Mouse (Mus musculus) lung, postnatal 0 days (tissue): ENCODE results near the gene Tcl1b4. TPM values are rescaled to one million over a fixed set of nuclear protein-coding genes. Genes with fewer than 3 reads are reported as not detected.

Source experiments
- ATAC-seq: fragments of 200-750 bp; cut with Nextera tagmentation; 2 replicates; pipeline ENCODE4 v1.8.0; 2017; ENCODE audit warnings: moderate library complexity
- DNase-seq: peaks from one replicate; pipeline ENCODE4 v3.0.0-alpha.2; 2016; ENCODE audit warnings: low spot score
- H3K27ac ChIP-seq: fragments of 300-500 bp; sonication (generic); 2 replicates; pipeline ENCODE4 v1.5.1; 2014; ENCODE audit warnings: antibody characterized with exemption, mild to moderate bottlenecking, low read length, mixed read lengths
- H3K27me3 ChIP-seq: fragments of 300-500 bp; sonication (generic); replicated peaks from 2 replicates; pipeline ENCODE4 v1.6.1; 2014; ENCODE audit warnings: low read length, mixed read lengths; ENCODE audit not compliant: insufficient read depth
- H3K36me3 ChIP-seq: fragments of 300-500 bp; sonication (generic); 2 replicates; pipeline ENCODE4 v1.6.1; 2014; ENCODE audit warnings: low read length, mixed read lengths; ENCODE audit not compliant: insufficient read depth
- H3K4me1 ChIP-seq: fragments of 300-500 bp; sonication (generic); 2 replicates; pipeline ENCODE4 v1.6.1; 2014; ENCODE audit warnings: antibody characterized with exemption, low read depth, low read length, mixed read lengths; ENCODE audit not compliant: insufficient read depth
- H3K4me2 ChIP-seq: fragments of 300-500 bp; sonication (generic); replicated peaks from 2 replicates; pipeline ENCODE4 v1.6.1; 2014; ENCODE audit warnings: low read depth, mild to moderate bottlenecking, low read length, moderate library complexity, mixed read lengths
- H3K4me3 ChIP-seq: fragments of 300-500 bp; sonication (generic); 2 replicates; pipeline ENCODE4 v1.5.1; 2014; ENCODE audit warnings: low read depth, low read length
- H3K9ac ChIP-seq: fragments of 300-500 bp; sonication (generic); replicated peaks from 2 replicates; pipeline ENCODE4 v1.6.1; 2014; ENCODE audit warnings: low read depth, mild to moderate bottlenecking
- H3K9me3 ChIP-seq: fragments of 300-500 bp; sonication (generic); 2 replicates; pipeline ENCODE4 v1.6.1; 2016; ENCODE audit warnings: low read length, mixed read lengths
- CTCF ChIP-seq: IDR thresholded peaks from 2 replicates; pipeline ENCODE4 v1.5.1; 2016; ENCODE audit warnings: antibody characterized with exemption, mild to moderate bottlenecking
- EP300 ChIP-seq: IDR thresholded peaks from 2 replicates; pipeline ENCODE4 v1.6.1; 2016; ENCODE audit warnings: antibody characterized with exemption, mild to moderate bottlenecking, control low read depth
- WGBS: fragments of 180-500 bp; shearing (Covaris S2); extraction: QIAGEN DNeasy Blood & Tissue Kit; methylation state at CpG from one replicate; pipeline ENCODE4 v1.1.7; 2014; 5-methylcytosine and 5-hydroxymethylcytosine counted together
- polyA plus RNA-seq: library from polyadenylated mRNA; unstranded; fragments of >200 nt; fragmentation: Nextera tagmentation; extraction: Ambion mirVana; gene quantifications from 2 replicates; pipeline ENCODE4 v1.2.1, GENCODE M21; 2015

The Tcl1b4 gene
- polyA plus RNA-seq, 1 experiment from 2014 or later: not detected

- DNase-seq (no peak), ATAC-seq (no peak)
- no peak overlapping the region for H3K9ac ChIP-seq
- no peaks in the 10 kb centered on the region for H3K36me3 ChIP-seq
- TF ChIP-seq EP300: no peak
- TF ChIP-seq CTCF: no peak
- 66% methylated on average over 7 of the region's 7 CpGs for WGBS
- H3K27me3 ChIP-seq: no peaks in the 10 kb centered on the region
- no peaks in the 10 kb centered on the region for H3K9me3 ChIP-seq
- H3K4me3 ChIP-seq: no peak overlapping the region
- H3K4me2 ChIP-seq: no peak overlapping the region
- no peak overlapping the region for H3K27ac ChIP-seq
- no peaks in the 10 kb centered on the region for H3K4me1 ChIP-seq
Measured at GRCm38 (mm10) chr12:105217101-105217760, 15.5 kb downstream of the Tcl1b4 start.

GRCm38 (mm10) chr12:105222601-105223319, 21.0 kb downstream of the Tcl1b4 start, which contains the start of gene Tcl1:
TSS of gene Tcl1 (minus strand) at chr12:105222793.
- 86% methylated on average over 22 of the region's 22 CpGs for WGBS
- no peak for TF ChIP-seq EP300
- no peak for TF ChIP-seq CTCF
- H3K9me3 ChIP-seq: no peaks in the 10 kb centered on the region
- H3K4me1 ChIP-seq: no peaks in the 10 kb centered on the region
- H3K27me3 ChIP-seq: no peaks in the 10 kb centered on the region
- ATAC-seq (no peak), DNase-seq (no peak)
- no peak within 1 kb of the TSS for H3K9ac ChIP-seq
- no peak within 1 kb of the TSS for H3K4me2 ChIP-seq
- H3K36me3 ChIP-seq: no peaks in the 10 kb centered on the region
- no peak within 1 kb of the TSS for H3K4me3 ChIP-seq
- no peak within 1 kb of the TSS for H3K27ac ChIP-seq

DNA sequence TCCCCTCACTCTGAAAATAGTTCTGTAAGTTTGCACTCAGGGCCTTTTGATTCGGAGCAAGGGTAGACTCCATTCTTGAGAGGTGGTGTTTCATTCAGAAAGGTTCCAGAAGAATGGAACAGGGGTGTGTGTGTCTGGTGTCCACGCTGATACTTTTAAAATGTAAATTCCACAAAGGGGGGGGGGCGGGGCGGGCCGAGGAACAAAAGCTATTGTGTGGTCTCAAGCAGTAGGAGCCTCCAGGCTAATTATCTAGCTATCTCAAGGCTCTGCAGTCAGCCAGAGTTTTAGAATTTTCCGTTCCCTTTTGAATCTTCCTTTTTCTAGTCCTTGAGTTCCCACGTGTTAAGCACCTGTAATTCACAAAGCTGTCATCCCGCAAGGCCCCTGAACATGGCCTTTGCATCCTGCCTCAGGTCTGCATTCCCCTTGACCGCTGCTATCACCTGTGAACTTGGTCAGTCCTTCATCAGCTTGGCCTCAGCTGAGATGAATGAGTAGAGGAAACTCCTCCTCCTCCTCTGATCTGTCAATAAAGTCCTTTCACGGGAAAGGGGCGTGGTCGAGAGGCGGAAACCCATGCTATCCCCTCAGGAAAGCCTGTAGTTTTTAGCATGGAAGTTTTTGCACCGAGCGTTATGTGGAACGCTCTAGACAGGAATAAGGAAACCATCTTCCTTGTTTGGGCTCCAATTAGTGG, 23.0 kb downstream of the Tcl1b4 start:
- TF ChIP-seq EP300 (no peak), CTCF (no peak)
- H3K4me3 ChIP-seq: no peak overlapping the region
- no peak overlapping the region for H3K9ac ChIP-seq
- H3K9me3 ChIP-seq: no peaks in the 10 kb centered on the region
- no peaks in the 10 kb centered on the region for H3K36me3 ChIP-seq
- no peaks in the 10 kb centered on the region for H3K27me3 ChIP-seq
- no peaks in the 10 kb centered on the region for H3K4me1 ChIP-seq
- no peak for ATAC-seq
- no peak overlapping the region for H3K4me2 ChIP-seq
- no peak overlapping the region for H3K27ac ChIP-seq
- DNase-seq: no peak
- 54% methylated on average over 16 of the region's 16 CpGs for WGBS

GRCm38 (mm10) chr12:105234362-105234761, 32.6 kb downstream of the Tcl1b4 start:
- TF ChIP-seq CTCF: no peak
- TF ChIP-seq EP300: no peak
- H3K4me1 ChIP-seq: no peaks in the 10 kb centered on the region
- H3K27ac ChIP-seq: no peak overlapping the region
- H3K9me3 ChIP-seq: no peaks in the 10 kb centered on the region
- no peaks in the 10 kb centered on the region for H3K27me3 ChIP-seq
- H3K9ac ChIP-seq: no peak overlapping the region
- 63% methylated on average over 11 of the region's 11 CpGs for WGBS
- ATAC-seq (no peak), DNase-seq (no peak)
- H3K4me2 ChIP-seq: no peak overlapping the region
- no peak overlapping the region for H3K4me3 ChIP-seq
- no peaks in the 10 kb centered on the region for H3K36me3 ChIP-seq

DNA sequence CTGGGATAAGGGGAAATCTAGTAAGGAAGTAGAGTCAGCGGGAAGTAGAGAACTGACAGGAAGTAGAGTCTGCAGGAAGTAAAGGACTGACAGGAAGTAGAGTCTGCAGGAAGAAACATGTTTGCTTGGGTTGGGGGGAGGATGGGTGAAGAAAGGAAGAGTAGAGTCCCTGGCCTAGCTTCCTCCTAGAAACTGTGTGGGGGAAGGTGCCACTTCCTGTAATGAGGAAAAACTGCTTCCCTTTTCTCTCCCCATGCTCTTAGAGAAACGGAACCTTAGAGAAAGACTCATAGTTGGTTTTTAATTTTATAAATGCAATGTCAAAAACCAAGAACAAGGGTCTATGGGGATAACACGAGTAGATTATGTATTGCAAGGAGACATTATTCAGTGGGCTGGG, 33.3 kb downstream of the Tcl1b4 start:
- H3K4me1 ChIP-seq: no peaks in the 10 kb centered on the region
- WGBS: 63% methylated on average over 3 of the region's 3 CpGs
- no peaks in the 10 kb centered on the region for H3K9me3 ChIP-seq
- H3K27ac ChIP-seq: no peak overlapping the region
- no peaks in the 10 kb centered on the region for H3K27me3 ChIP-seq
- no peak overlapping the region for H3K4me3 ChIP-seq
- ATAC-seq (no peak), DNase-seq (no peak)
- no peaks in the 10 kb centered on the region for H3K36me3 ChIP-seq
- H3K9ac ChIP-seq: no peak overlapping the region
- TF ChIP-seq EP300 (no peak), CTCF (no peak)
- no peak overlapping the region for H3K4me2 ChIP-seq

DNA sequence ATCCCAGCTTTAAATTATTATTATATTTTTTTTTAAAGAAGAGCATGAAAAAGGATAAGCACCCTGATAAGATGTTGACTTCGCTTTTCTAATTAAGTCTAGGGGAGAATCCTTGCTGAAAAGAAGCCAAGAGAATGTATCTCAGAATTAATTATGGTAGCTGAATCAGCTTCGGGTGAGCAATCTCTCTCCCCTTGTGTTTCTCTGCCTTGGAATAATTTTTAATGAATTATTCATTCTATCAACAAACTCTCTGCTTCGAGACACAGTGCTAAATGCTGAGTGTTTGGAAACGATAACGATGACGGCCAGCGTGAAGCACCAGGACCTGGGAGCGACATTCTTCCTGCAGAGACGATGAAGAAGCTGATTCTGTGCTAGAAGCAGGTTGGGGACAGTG, 37.3 kb downstream of the Tcl1b4 start:
- Histone ChIP-seq H3K4me3 (no peak overlapping the region), H3K27me3 (no peaks in the 10 kb centered on the region), H3K36me3 (no peaks in the 10 kb centered on the region), H3K9me3 (no peaks in the 10 kb centered on the region), H3K4me1 (no peaks in the 10 kb centered on the region), H3K27ac (no peak overlapping the region), H3K4me2 (no peak overlapping the region), H3K9ac (no peak overlapping the region)
- DNase-seq: no peak
- 75% methylated on average over 9 of the region's 9 CpGs for WGBS
- TF ChIP-seq EP300: no peak
- TF ChIP-seq CTCF: no peak
- no peak for ATAC-seq
